Mouse (Mus musculus) megakaryocyte, embryonic 14.5 days (primary cell): ENCODE data around the gene Mobp. TPM values are rescaled to one million over a fixed set of nuclear protein-coding genes. Genes with fewer than 3 reads are reported as not detected.

Experiments used
- H3K27me3 ChIP-seq: replicated peaks from 2 replicates; pipeline ENCODE3; 2012; ENCODE audit warnings: inconsistent platforms
- H3K36me3 ChIP-seq: replicated peaks from 2 replicates; pipeline ENCODE3; 2012; ENCODE audit warnings: low read length, inconsistent platforms, mixed read lengths
- H3K4me1 ChIP-seq: 2 replicates; pipeline ENCODE4 v1.6.1; 2012; ENCODE audit warnings: inconsistent platforms
- H3K4me3 ChIP-seq: replicated peaks from 2 replicates; pipeline ENCODE3; 2012; ENCODE audit warnings: moderate library complexity, mild to moderate bottlenecking, inconsistent platforms
- H3K9me3 ChIP-seq: 2 replicates; pipeline ENCODE4 v1.6.1; 2012; ENCODE audit warnings: inconsistent platforms
- FLI1 ChIP-seq: IDR thresholded peaks from 2 replicates; pipeline ENCODE4 v1.6.1; 2012; ENCODE audit warnings: low read length, inconsistent platforms, mixed read lengths
- GATA1 ChIP-seq: IDR thresholded peaks from 3 replicates; pipeline ENCODE4 v1.6.1; 2012; ENCODE audit warnings: mixed read lengths, low read length, inconsistent platforms, borderline replicate concordance
- polyA plus RNA-seq: library from polyadenylated mRNA; stranded (reverse); fragments of >175 nt; gene quantifications from 2 replicates; pipeline ENCODE4 v1.2.3, GENCODE M21; 2012; ENCODE audit warnings: low replicate concordance; ENCODE audit not compliant: insufficient read depth

The Mobp gene
- polyA plus RNA-seq, 1 experiment = not detected

GRCm38 (mm10) chr9:120116184-120116624 lies 33.3 kb upstream of the Mobp start:
- Histone ChIP-seq H3K27me3 (no peaks in the 10 kb centered on the region), H3K4me3 (peak overlapping the region; percentile 87), H3K9me3 (no peaks in the 10 kb centered on the region), H3K36me3 (peaks cover 49% of the 10 kb centered on the region), H3K4me1 (peaks cover 92% of the 10 kb centered on the region)
- TF ChIP-seq GATA1 = no peak
- TF ChIP-seq FLI1 = no peak

GRCm38 (mm10) chr9:120118212-120118611 lies 31.3 kb upstream of the Mobp start:
- H3K27me3 ChIP-seq = no peaks in the 10 kb centered on the region
- H3K36me3 ChIP-seq = peaks cover 63% of the 10 kb centered on the region
- peaks cover 72% of the 10 kb centered on the region for H3K4me1 ChIP-seq
- TF ChIP-seq GATA1 (no peak), FLI1 (no peak)
- H3K9me3 ChIP-seq = no peaks in the 10 kb centered on the region
- peak overlapping the region; percentile 68 for H3K4me3 ChIP-seq

- Histone ChIP-seq H3K27me3 (no peaks in the 10 kb centered on the region), H3K9me3 (no peaks in the 10 kb centered on the region), H3K4me1 (peaks cover 55% of the 10 kb centered on the region), H3K4me3 (no peak overlapping the region), H3K36me3 (peaks cover 80% of the 10 kb centered on the region)
- TF ChIP-seq GATA1 = no peak
- no peak for TF ChIP-seq FLI1
Measured at GRCm38 (mm10) chr9:120120503-120120902, 29.0 kb upstream of the Mobp start.

GRCm38 (mm10) chr9:120126868-120127267 lies 22.6 kb upstream of the Mobp start:
- Histone ChIP-seq H3K4me3 (peak overlapping the region; percentile 98), H3K4me1 (peaks cover 40% of the 10 kb centered on the region), H3K27me3 (no peaks in the 10 kb centered on the region), H3K36me3 (peaks cover 67% of the 10 kb centered on the region), H3K9me3 (no peaks in the 10 kb centered on the region)
- no peak for TF ChIP-seq FLI1
- TF ChIP-seq GATA1 = no peak

GRCm38 (mm10) chr9:120127538-120128251 lies 21.8 kb upstream of the Mobp start, which contains the start of gene Rpsa:
Rpsa (plus strand) TSS chr9:120127689.
- peaks cover 68% of the 10 kb centered on the region for H3K36me3 ChIP-seq

GRCm38 (mm10) chr9:120129276-120129675 lies 20.2 kb upstream of the Mobp start:
- Histone ChIP-seq H3K36me3 (peaks cover 57% of the 10 kb centered on the region), H3K4me3 (peak overlapping the region; percentile 98), H3K9me3 (no peaks in the 10 kb centered on the region), H3K27me3 (no peaks in the 10 kb centered on the region), H3K4me1 (peaks cover 36% of the 10 kb centered on the region)
- TF ChIP-seq FLI1 (no peak), GATA1 (no peak)

More at GRCm38 (mm10) chr9:120127538-120128251, 21.8 kb upstream of the Mobp start, which contains the start of gene Rpsa:
- no peaks in the 10 kb centered on the region for H3K9me3 ChIP-seq
- H3K27me3 ChIP-seq = no peaks in the 10 kb centered on the region
- peaks cover 40% of the 10 kb centered on the region for H3K4me1 ChIP-seq
- no peak for TF ChIP-seq GATA1
- peak; percentile 88 for TF ChIP-seq FLI1
- peak within 1 kb of the TSS; percentile 98 for H3K4me3 ChIP-seq

- Histone ChIP-seq H3K36me3 (peaks cover 48% of the 10 kb centered on the region), H3K4me1 (peaks cover 24% of the 10 kb centered on the region), H3K9me3 (no peaks in the 10 kb centered on the region), H3K4me3 (no peak overlapping the region), H3K27me3 (no peaks in the 10 kb centered on the region)
- TF ChIP-seq FLI1 = no peak
- no peak for TF ChIP-seq GATA1
Measured at GRCm38 (mm10) chr9:120131784-120132288, 17.7 kb upstream of the Mobp start.

GRCm38 (mm10) chr9:120132980-120133754 lies 16.3 kb upstream of the Mobp start:
- Histone ChIP-seq H3K4me1 (peaks cover 22% of the 10 kb centered on the region), H3K4me3 (no peak overlapping the region), H3K9me3 (no peaks in the 10 kb centered on the region), H3K27me3 (no peaks in the 10 kb centered on the region), H3K36me3 (peaks cover 48% of the 10 kb centered on the region)
- TF ChIP-seq GATA1 = no peak
- no peak for TF ChIP-seq FLI1

GRCm38 (mm10) chr9:120133755-120134475 lies 15.6 kb upstream of the Mobp start:
- Histone ChIP-seq H3K36me3 (peaks cover 42% of the 10 kb centered on the region), H3K4me1 (peaks cover 16% of the 10 kb centered on the region), H3K9me3 (no peaks in the 10 kb centered on the region), H3K4me3 (no peak overlapping the region), H3K27me3 (no peaks in the 10 kb centered on the region)
- TF ChIP-seq FLI1 = no peak
- no peak for TF ChIP-seq GATA1
